Mouse (Mus musculus) heart, adult 2 months (tissue): ENCODE data around the gene Arpc2.

Experiments
- CTCF ChIP-seq: fragments of 200-600 bp; IDR thresholded peaks from 2 replicates; pipeline ENCODE4 v1.8.1; 2022; ENCODE audit warnings: antibody characterized with exemption, mild to moderate bottlenecking, moderate library complexity
- EP300 ChIP-seq: fragments of 200-500 bp; IDR thresholded peaks from 2 replicates; pipeline ENCODE4 v1.6.1; 2011; ENCODE audit warnings: low read depth, low read length, control low read depth; ENCODE audit not compliant: insufficient read depth
- POLR2A ChIP-seq: fragments of 200-500 bp; IDR thresholded peaks from 2 replicates; pipeline ENCODE4 v1.6.1; 2011; ENCODE audit warnings: mild to moderate bottlenecking, low read depth, low read length, control low read depth; ENCODE audit not compliant: insufficient read depth

- TF ChIP-seq CTCF (no peak), POLR2A (no peak), EP300 (no peak)
Measured at GRCm38 (mm10) chr1:74307146-74307545, 71.3 kb downstream of the Arpc2 start.
